12 mouse cellular contexts compared by ENCODE assay signal in genomic region chr6:37297744-37298482, GRCm38 (mm10). TPM values are rescaled to one million over a fixed set of nuclear protein-coding genes. Genes with fewer than 3 reads are reported as not detected.
DNase-seq lines count a peak whose midpoint lies in the region; ATAC-seq and TF ChIP-seq lines count a peak whose summit lies in the region.
"Had no signal": no experiment of that assay in that cellular context is flagged by ENCODE, and none has a peak within 500 bp of the region (broad histone marks: within the 10 kb centered on the region; RNA-seq: fewer than 3 reads in every experiment).

No protein-coding gene starts in this region.

- peak overlapping the region; percentile 77 for H3K27ac ChIP-seq in cortical plate, adult 2 months (ENCODE audit: insufficient read depth, low read length)
- H3K27ac ChIP-seq in midbrain, embryonic 13.5 days, result peak overlapping the region; percentile 16
- H3K27ac ChIP-seq: heart, embryonic 15.5 days; limb, embryonic 13.5 days had no signal

- H3K9ac ChIP-seq in midbrain, embryonic 13.5 days (replicated peaks), result peak overlapping the region; percentile 55
- H3K9ac ChIP-seq: heart, embryonic 15.5 days; limb, embryonic 13.5 days had no signal

- peak overlapping the region; percentile 98 for H3K4me3 ChIP-seq in cortical plate, adult 2 months (ENCODE audit: insufficient read depth, low read length)
- peak overlapping the region; percentile 82 for H3K4me3 ChIP-seq in midbrain, embryonic 13.5 days (replicated peaks)
- H3K4me3 ChIP-seq: heart, embryonic 15.5 days; myocyte had no signal

- 34% methylated on average over 8 of the region's 8 CpGs for WGBS in midbrain, embryonic 13.5 days

- H3K36me3 ChIP-seq in midbrain, embryonic 13.5 days, result no peaks in the 10 kb centered on the region
- H3K36me3 ChIP-seq: heart, embryonic 15.5 days; limb, embryonic 13.5 days had no signal

- no peak for TF ChIP-seq POLR2A in brain, embryonic 14.5 days (IDR thresholded peaks at IDR 0.05; ENCODE audit: borderline replicate concordance, extremely low read depth, insufficient read depth, insufficient read length, poor library complexity, severe bottlenecking)
- peak; percentile 31; the same call in 1 of the 2 replicates for TF ChIP-seq POLR2A in cortical plate, adult 2 months (IDR thresholded peaks at IDR 0.05; ENCODE audit: extremely low read depth, insufficient read depth, low read length)

- no peak for TF ChIP-seq CTCF in brain, embryonic 14.5 days (IDR thresholded peaks at IDR 0.05; ENCODE audit: borderline replicate concordance, extremely low read depth, insufficient read depth, insufficient read length)
- no peak for TF ChIP-seq CTCF in cortical plate, adult 2 months (IDR thresholded peaks at IDR 0.05; ENCODE audit: extremely low read depth, insufficient read depth, low read length)

- peaks cover 16% of the 10 kb centered on the region; the same call in 1 of the 2 replicates for H3K4me1 ChIP-seq in cortical plate, adult 2 months (ENCODE audit: control insufficient read depth, insufficient read depth, low read length)
- peaks cover 50% of the 10 kb centered on the region for H3K4me1 ChIP-seq in midbrain, embryonic 13.5 days (replicated peaks)

- no peaks in the 10 kb centered on the region for H3K9me3 ChIP-seq in midbrain, embryonic 13.5 days
- H3K9me3 ChIP-seq: heart, embryonic 15.5 days; limb, embryonic 13.5 days had no signal

- DNase-seq in layer of hippocampus, adult 18-20 months (ENCODE audit: low spot score in 2 of 2), result peak; percentile 44 to 74
- DNase-seq in layer of hippocampus, postnatal 36 days, result no peak
- peak; percentile 68 for DNase-seq in brain, embryonic 14.5 days (ENCODE audit: low read depth)
- no peak for DNase-seq in lung, postnatal 36 days
- DNase-seq in heart, postnatal 36 days, result no peak
- no peak for DNase-seq in thymus, postnatal 14 days

- intact Hi-C loops in heart, postnatal 36 days (cut with DNase I), result no loop called here

- peak overlapping the region; percentile 87 for H3K4me2 ChIP-seq in midbrain, embryonic 13.5 days (replicated peaks)

- 0 out of 2 replicates have a peak, but pooled peaks have one; percentile 8 for ATAC-seq in midbrain, embryonic 13.5 days
- ATAC-seq: lung, postnatal 0 days had no signal

- peaks cover 17% of the 10 kb centered on the region for H3K27me3 ChIP-seq in midbrain, embryonic 13.5 days

RNA-seq across cellular contexts. Expression of gene Dgki, which starts 2.1 kb away (rescaled TPM):
- 10 to 100 TPM; 86.9 to 88.0 TPM for total RNA-seq in layer of hippocampus, adult 18-20 months (2021)
- total RNA-seq in layer of hippocampus, postnatal 36 days (2021), result 10 to 100 TPM; 82.6 to 87.2 TPM
- polyA plus RNA-seq in brain, embryonic 14.5 days (2012; rRNA removed), result 4.5 and 6.5 TPM in 2 replicates
- 12.3 and 12.9 TPM in 2 replicates for polyA plus RNA-seq in cortical plate, adult 2 months (2012; rRNA removed)
- 4.8 and 6.4 TPM in 2 replicates for polyA plus RNA-seq in midbrain, embryonic 13.5 days (2015; fragmentation: Nextera tagmentation; extraction: Ambion mirVana)
- under 1 TPM; 0.30 to 0.36 TPM for total RNA-seq in heart, postnatal 36 days (2021)

Comparison
In these comparisons a context has a peak if more than half of its experiments do, and no peak if none do; other contexts are left out.
1. DNase-seq: peak in layer of hippocampus, adult 18-20 months (2 of 2) and brain, embryonic 14.5 days (single experiment); none in layer of hippocampus, postnatal 36 days (0 of 2), lung, postnatal 36 days (single experiment), heart, postnatal 36 days (0 of 2) and thymus, postnatal 14 days (single experiment).
2. RNA of gene Dgki, which starts 2.1 kb away (total RNA-seq): 86.9 to 88.0 TPM in layer of hippocampus, adult 18-20 months and 82.6 to 87.2 TPM in layer of hippocampus, postnatal 36 days; 0.30 to 0.36 TPM in heart, postnatal 36 days; every median in the first group is over 10 times any median in the second.